Mouse (Mus musculus): Measurements from ENCODE around the gene Pcyt1a.

Gene Pcyt1a

DNA sequence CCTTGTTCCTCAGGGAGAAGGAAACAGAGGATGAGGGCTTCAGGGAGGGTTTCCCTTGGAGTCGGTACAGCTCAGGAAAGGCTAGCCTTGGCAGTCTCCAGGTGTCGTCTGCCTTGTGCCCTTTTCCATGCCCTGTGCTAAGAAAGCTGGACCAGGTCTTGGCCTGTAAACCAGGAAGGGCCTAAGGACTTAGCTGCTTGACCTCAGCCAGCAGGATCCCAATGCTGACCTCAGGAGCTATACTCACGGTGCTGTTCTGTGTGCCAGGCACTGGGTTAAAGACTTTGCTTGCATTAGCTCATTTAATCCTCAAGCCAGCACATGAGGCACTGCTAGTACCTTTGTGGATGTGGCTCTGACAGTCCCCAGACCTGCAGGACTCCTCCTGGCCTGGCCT, 80.6 kb downstream of the Pcyt1a start:
- peak in 1 of 2 experiments; percentile 2 for DNase-seq

- DNase-seq = peak in 1 of 2 experiments; percentile 5
Measured at GRCm38 (mm10) chr16:32511827-32512490, 81.2 kb downstream of the Pcyt1a start.

DNA sequence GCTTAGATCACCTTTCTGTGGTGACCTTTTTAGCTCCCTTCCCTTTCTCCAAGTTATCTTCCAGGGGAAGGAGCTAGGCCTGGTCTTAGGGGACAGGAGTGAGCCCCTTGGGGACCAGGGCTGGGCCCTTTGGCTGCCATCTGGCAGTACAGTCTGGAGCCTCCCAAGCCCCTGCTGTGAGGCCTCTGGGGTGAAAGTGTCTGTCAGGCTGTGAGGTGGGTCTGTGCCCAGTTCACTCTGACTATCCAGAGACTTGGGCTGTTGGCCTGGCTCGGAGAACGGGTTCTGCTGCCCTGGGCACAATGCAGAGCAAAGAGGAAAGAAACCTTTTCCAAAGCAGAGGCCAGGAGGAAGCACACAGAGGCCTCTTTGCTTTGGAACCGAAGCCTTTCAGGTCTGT, 82.2 kb downstream of the Pcyt1a start:
- peak in 1 of 2 experiments; percentile 4 for DNase-seq

- peak in 1 of 2 experiments; percentile 3 for DNase-seq
Measured at GRCm38 (mm10) chr16:32513401-32513800, 82.7 kb downstream of the Pcyt1a start.

GRCm38 (mm10) chr16:32513948-32514347, 83.2 kb downstream of the Pcyt1a start:
- peak in 1 of 2 experiments; percentile 5 for DNase-seq

- DNase-seq = peak; percentile 73 to 84
Measured at GRCm38 (mm10) chr16:32516006-32516962, 85.6 kb downstream of the Pcyt1a start.

GRCm38 (mm10) chr16:32517785-32518481, 87.2 kb downstream of the Pcyt1a start:
- DNase-seq = no peak

GRCm38 (mm10) chr16:32519656-32520371, 89.1 kb downstream of the Pcyt1a start:
- no peak for DNase-seq

GRCm38 (mm10) chr16:32520372-32520748, 89.6 kb downstream of the Pcyt1a start:
- peak; percentile 68 to 74 for DNase-seq

DNA sequence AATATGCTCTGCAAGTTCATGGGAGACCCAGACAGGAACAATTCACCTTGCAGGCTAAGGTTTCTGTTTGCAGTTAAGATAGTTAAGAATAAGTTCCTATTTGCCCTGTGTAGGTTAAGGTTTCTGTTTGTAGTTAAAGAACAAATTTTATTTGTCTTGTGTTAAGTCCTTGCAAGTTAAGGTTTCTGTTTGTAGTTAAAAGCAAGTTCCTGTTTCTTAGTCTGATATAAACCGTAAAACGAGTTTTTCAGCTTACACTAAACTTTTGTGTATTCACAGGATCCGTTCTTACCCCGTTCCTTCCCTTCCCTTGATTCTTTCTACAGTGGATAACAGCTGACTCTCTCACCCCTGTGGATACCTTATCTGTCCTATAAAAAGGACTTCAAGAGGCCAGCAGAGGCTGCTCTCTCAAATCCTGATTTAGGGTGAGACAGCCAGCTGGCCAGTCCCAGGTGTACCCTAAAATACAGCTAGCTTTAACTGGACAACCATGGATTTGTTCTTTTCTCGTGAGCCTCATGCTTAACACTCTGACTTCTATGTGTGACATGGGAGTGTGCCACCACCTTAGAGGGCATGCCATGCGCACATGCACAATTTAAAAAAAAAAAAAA, 92.0 kb downstream of the Pcyt1a start:
- no peak for DNase-seq

DNA sequence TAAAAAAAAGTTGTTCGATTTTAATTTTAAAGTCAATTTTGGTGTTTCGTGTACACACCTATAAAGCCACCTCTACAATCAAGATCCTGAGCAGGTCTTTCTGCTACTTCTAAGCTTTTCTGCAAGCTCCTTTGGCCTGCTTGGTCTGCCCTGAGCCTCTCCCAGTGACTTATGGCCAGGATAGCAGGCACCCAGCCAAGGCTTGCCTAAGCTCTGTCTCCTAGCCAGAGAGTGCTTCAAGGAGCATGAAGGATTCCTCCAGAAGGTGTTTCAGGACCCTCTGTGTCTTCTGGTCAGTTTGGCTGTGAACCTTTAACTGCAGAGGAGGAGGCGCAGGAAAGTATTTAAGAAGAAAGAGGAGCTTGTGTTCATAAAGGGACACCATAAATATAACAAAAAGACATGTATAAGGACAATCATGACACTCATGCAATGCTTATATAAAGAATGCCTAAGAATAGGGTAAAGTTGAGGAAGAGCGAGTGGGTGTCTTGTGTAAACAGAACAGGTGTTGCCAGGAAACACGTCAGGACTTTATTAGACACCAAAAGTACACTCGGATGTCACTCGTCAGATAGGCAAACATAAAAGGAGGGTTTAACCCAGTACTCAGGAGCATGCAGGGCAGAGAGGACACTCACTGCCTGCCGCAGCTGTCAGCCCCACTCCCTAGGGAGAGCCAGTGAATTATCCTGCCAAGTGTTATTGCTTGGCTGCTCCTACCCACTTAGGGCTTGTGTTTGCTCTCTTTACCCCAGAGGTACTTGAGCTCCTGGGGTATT, 92.9 kb downstream of the Pcyt1a start:
- DNase-seq = no peak

DNA sequence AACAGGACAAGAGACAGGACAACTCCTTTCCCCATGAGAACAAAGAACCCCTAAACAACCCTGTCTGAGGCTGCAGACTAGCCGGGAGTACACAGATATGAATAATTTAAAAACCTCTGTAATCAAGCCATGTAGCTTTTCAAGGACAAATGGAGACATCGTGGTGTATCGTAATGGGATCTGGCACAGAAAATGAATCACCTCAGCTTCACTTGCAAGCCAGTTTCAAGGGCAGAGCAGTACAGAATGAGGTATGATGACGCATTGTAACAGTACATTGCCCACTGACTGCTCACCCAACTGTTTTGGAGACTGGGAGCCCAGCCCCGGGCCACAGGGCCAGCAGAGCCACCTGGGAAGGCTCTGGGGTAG, 93.5 kb downstream of the Pcyt1a start:
- no peak for DNase-seq
